Mouse (Mus musculus): ENCODE data around the gene Ttll8. TPM values are rescaled to one million over a fixed set of nuclear protein-coding genes. Genes with fewer than 3 reads are reported as not detected.
A peak's percentile ranks its signal among the peaks of the same experiment; 100 is the strongest.

Ttll8 gene
- polyA plus RNA-seq, 1 experiment from 2014 or later, result not detected

DNA sequence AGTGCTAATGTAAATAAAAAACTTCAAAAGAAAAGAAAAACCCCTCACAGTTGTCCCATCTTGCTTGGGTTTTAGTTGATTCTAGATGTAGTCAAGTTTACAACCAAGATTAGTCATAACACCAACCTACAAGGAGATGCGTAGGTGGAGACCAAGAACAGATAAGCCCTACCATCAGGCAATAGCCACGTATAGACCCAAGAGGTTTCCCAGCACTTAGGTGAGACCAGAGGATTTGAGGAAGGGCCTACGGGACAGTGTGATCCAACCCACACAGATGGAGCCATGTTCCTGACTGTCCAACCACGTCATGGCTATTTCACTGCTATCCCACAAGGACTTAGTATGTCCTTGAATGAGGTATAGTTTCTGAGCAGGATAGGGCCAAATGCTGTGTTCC lies 18.1 kb upstream of the Ttll8 start:
- Histone ChIP-seq H3K27me3 (ENCODE audit: control insufficient read depth, insufficient read depth, low read depth, low read length) (no peaks in the 10 kb centered on the region), H3K27ac (ENCODE audit: low read length) (no peak overlapping the region), H3K4me1 (ENCODE audit: control insufficient read depth, low read depth, low read length) (no peaks in the 10 kb centered on the region), H3K9me3 (replicated peaks; ENCODE audit: control insufficient read depth, low read length) (no peaks in the 10 kb centered on the region), H3K9ac (ENCODE audit: low read depth, low read length) (no peak overlapping the region), H3K36me3 (ENCODE audit: control insufficient read depth, insufficient read depth) (no peaks in the 10 kb centered on the region), H3K4me3 (ENCODE audit: low read depth, low read length) (no peak overlapping the region), H3K4me2 (ENCODE audit: low read depth, low read length) (no peak overlapping the region)
- ATAC-seq (ENCODE audit: low read depth), result no peak
- 63% methylated on average over 4 of the region's 4 CpGs for WGBS (ENCODE audit: insufficient replicate concordance)

DNA sequence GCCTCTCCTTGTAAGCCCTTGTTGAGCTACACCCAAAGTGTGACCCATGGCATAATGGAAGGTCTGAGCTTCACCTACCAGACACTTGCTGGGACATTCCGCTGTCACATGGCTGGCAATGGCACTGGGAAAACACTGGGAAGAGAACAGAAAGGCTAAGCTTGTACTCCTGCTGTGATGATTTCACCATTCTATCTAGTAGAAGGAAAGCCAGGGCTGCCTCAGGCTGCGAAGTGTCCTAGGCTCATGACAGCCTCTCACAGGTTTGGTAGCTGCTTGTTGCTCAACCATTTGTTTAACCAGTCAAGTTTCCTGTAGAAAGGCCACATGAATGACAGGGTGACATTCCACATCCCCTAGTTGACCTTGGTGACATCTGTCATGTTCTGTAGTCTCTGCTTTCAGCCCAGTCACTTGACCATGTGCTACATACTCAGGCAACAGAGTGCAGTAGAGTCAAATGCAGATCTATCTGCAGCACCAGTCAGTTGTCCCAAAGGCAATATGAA lies 9.9 kb upstream of the Ttll8 start:
- Histone ChIP-seq H3K4me3 (ENCODE audit: low read depth, low read length) (no peak overlapping the region), H3K9me3 (replicated peaks; ENCODE audit: control insufficient read depth, low read length) (no peaks in the 10 kb centered on the region), H3K4me1 (ENCODE audit: control insufficient read depth, low read depth, low read length) (no peaks in the 10 kb centered on the region), H3K27me3 (ENCODE audit: control insufficient read depth, insufficient read depth, low read depth, low read length) (no peaks in the 10 kb centered on the region), H3K36me3 (ENCODE audit: control insufficient read depth, insufficient read depth) (no peaks in the 10 kb centered on the region), H3K4me2 (ENCODE audit: low read depth, low read length) (no peak overlapping the region), H3K9ac (ENCODE audit: low read depth, low read length) (no peak overlapping the region), H3K27ac (ENCODE audit: low read length) (no peak overlapping the region; the same call in 1 of the 2 replicates)
- peak; percentile 81 for ATAC-seq (ENCODE audit: low read depth)
- WGBS (ENCODE audit: insufficient replicate concordance), result 51% methylated on average over 2 of the region's 2 CpGs

DNA sequence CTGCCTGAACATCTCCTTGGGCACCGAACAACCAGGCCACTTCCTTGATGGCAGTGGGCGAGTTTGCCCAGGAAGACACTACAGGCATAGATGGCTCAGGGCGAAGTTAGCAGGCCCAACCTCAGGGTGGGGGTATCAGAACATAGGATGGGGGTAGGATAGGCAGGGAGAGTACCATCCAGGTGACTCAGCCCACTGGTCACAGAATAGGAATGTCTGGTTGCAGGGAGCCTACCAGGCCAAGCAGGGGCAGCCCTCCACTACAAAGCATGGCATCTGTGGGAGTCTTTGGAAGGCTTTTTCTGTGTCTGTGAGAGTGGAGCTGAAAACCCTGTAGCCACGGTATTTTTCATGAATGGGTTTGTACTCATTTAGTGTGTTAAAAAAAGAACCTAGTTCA lies 3.3 kb upstream of the Ttll8 start:
- Histone ChIP-seq H3K4me1 (ENCODE audit: control insufficient read depth, low read depth, low read length) (no peaks in the 10 kb centered on the region), H3K27ac (ENCODE audit: low read length) (no peak overlapping the region), H3K9me3 (replicated peaks; ENCODE audit: control insufficient read depth, low read length) (no peaks in the 10 kb centered on the region), H3K36me3 (ENCODE audit: control insufficient read depth, insufficient read depth) (no peaks in the 10 kb centered on the region), H3K4me3 (ENCODE audit: low read depth, low read length) (no peak overlapping the region), H3K27me3 (ENCODE audit: control insufficient read depth, insufficient read depth, low read depth, low read length) (peaks cover 15% of the 10 kb centered on the region), H3K4me2 (ENCODE audit: low read depth, low read length) (no peak overlapping the region), H3K9ac (ENCODE audit: low read depth, low read length) (no peak overlapping the region)
- 66% methylated on average over 4 of the region's 4 CpGs for WGBS (ENCODE audit: insufficient replicate concordance)
- no peak for ATAC-seq (ENCODE audit: low read depth)

DNA sequence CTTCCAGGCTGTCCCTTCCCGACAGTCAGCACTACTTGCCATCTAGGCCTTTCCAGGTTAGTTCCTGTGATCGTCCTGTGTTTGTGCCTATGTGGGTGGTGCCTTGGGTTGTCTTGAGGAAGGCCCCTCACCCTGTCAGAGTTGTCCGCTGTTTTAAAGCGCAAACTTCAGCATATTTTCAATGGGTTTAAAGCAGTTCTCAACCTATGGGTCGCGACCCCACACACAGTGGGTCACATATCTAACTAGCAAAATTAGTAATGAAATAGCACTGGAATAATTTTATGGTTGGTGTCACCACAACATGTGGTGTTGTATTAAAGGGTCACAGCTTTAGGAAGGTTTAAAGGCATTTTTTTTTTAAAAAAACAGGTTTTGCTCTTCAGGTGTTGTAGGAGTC lies 1.1 kb upstream of the Ttll8 start:
- Histone ChIP-seq H3K4me1 (ENCODE audit: control insufficient read depth, low read depth, low read length) (no peaks in the 10 kb centered on the region), H3K27ac (ENCODE audit: low read length) (no peak overlapping the region), H3K9me3 (replicated peaks; ENCODE audit: control insufficient read depth, low read length) (no peaks in the 10 kb centered on the region), H3K4me3 (ENCODE audit: low read depth, low read length) (no peak overlapping the region), H3K9ac (ENCODE audit: low read depth, low read length) (no peak overlapping the region), H3K36me3 (ENCODE audit: control insufficient read depth, insufficient read depth) (no peaks in the 10 kb centered on the region), H3K4me2 (ENCODE audit: low read depth, low read length) (no peak overlapping the region), H3K27me3 (ENCODE audit: control insufficient read depth, insufficient read depth, low read depth, low read length) (peaks cover 15% of the 10 kb centered on the region)
- ATAC-seq (ENCODE audit: low read depth), result no peak
- 75% methylated on average over 6 of the region's 6 CpGs for WGBS (ENCODE audit: insufficient replicate concordance)

DNA sequence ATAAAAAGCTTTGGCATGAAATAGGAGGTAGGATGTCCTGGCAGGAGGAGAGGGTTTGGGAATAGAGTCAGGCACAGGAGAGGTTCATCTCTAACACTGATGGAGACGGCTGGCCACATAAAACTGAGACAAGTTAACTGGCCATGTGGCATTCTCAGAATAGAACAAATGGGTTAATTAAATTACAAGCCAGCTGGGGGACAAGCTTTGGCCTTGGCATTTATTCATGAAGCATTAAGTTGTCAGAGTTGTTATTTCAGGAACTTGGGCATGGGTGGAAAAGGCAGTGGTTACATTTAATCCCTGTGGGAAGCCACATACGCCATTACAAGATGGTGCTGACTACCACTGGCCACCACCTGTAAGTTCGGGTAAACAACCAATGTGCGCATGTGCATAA lies 3.0 kb downstream of the Ttll8 start:
- Histone ChIP-seq H3K36me3 (ENCODE audit: control insufficient read depth, insufficient read depth) (no peaks in the 10 kb centered on the region), H3K4me2 (ENCODE audit: low read depth, low read length) (no peak overlapping the region), H3K27me3 (ENCODE audit: control insufficient read depth, insufficient read depth, low read depth, low read length) (peaks cover 15% of the 10 kb centered on the region), H3K27ac (ENCODE audit: low read length) (no peak overlapping the region), H3K9ac (ENCODE audit: low read depth, low read length) (no peak overlapping the region), H3K4me1 (ENCODE audit: control insufficient read depth, low read depth, low read length) (no peaks in the 10 kb centered on the region), H3K9me3 (replicated peaks; ENCODE audit: control insufficient read depth, low read length) (no peaks in the 10 kb centered on the region), H3K4me3 (ENCODE audit: low read depth, low read length) (no peak overlapping the region)
- WGBS (ENCODE audit: insufficient replicate concordance), result 77% methylated on average over 4 of the region's 4 CpGs
- ATAC-seq (ENCODE audit: low read depth), result no peak

DNA sequence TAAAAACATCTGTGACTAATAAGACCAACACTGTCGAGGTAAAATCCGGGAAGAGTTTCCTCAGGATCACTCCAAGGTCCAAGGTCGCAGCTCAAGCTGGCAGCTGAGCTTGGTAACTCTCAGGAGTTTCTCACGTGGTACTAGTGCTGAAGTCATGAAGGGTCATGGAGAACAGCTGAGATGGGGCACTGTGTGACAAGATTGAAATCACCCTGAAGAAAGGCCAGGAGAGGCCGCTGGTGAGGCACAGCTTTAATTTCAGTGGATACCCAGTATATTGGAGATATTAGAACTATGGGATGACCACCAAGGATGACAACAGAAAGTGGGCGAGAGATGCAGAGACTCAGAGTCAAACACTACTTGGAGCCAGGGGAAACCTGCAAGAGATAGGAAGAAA lies 7.4 kb downstream of the Ttll8 start:
- ATAC-seq (ENCODE audit: low read depth), result no peak
- Histone ChIP-seq H3K36me3 (ENCODE audit: control insufficient read depth, insufficient read depth) (no peaks in the 10 kb centered on the region), H3K4me1 (ENCODE audit: control insufficient read depth, low read depth, low read length) (no peaks in the 10 kb centered on the region), H3K9me3 (replicated peaks; ENCODE audit: control insufficient read depth, low read length) (no peaks in the 10 kb centered on the region), H3K27me3 (ENCODE audit: control insufficient read depth, insufficient read depth, low read depth, low read length) (no peaks in the 10 kb centered on the region), H3K9ac (ENCODE audit: low read depth, low read length) (no peak overlapping the region), H3K27ac (ENCODE audit: low read length) (no peak overlapping the region), H3K4me3 (ENCODE audit: low read depth, low read length) (no peak overlapping the region), H3K4me2 (ENCODE audit: low read depth, low read length) (no peak overlapping the region)
- 36% methylated on average over 6 of the region's 6 CpGs for WGBS (ENCODE audit: insufficient replicate concordance)

DNA sequence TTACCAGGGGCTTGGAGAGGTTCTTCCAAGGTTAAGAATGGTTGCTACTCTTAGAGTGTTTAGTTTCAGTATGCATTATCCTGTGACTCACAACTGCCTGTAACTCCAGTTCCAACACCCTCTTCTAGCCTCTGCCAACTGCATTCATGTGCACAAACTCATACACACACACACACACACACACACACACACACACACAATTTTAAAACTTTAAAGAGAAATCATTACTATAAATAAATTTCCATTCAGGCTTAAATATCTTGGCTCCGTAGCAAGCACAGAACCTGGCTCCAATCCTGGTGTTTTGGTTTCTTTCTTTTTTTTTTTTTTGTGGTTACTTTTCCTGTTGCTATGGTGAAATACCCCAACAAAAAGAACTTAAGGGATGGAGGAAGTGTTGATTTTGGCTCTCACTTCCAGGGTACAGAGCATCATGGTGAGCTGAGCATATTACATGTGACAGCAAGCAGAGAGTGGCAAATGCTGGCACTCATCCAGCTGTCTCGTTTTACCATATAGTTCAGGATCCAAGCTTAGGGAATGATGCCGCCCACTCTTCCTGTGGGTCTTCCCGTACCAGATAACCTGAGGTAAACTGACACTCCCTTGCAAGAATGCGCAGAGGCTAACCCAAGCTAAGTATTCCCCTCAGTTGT lies 10.2 kb downstream of the Ttll8 start:
- Histone ChIP-seq H3K9ac (ENCODE audit: low read depth, low read length) (no peak overlapping the region), H3K9me3 (replicated peaks; ENCODE audit: control insufficient read depth, low read length) (no peaks in the 10 kb centered on the region), H3K27ac (ENCODE audit: low read length) (no peak overlapping the region), H3K27me3 (ENCODE audit: control insufficient read depth, insufficient read depth, low read depth, low read length) (no peaks in the 10 kb centered on the region), H3K4me2 (ENCODE audit: low read depth, low read length) (no peak overlapping the region), H3K4me1 (ENCODE audit: control insufficient read depth, low read depth, low read length) (no peaks in the 10 kb centered on the region), H3K4me3 (ENCODE audit: low read depth, low read length) (no peak overlapping the region), H3K36me3 (ENCODE audit: control insufficient read depth, insufficient read depth) (no peaks in the 10 kb centered on the region)
- no peak for ATAC-seq (ENCODE audit: low read depth)
- 52% methylated on average over 5 of the region's 5 CpGs for WGBS (ENCODE audit: insufficient replicate concordance)

DNA sequence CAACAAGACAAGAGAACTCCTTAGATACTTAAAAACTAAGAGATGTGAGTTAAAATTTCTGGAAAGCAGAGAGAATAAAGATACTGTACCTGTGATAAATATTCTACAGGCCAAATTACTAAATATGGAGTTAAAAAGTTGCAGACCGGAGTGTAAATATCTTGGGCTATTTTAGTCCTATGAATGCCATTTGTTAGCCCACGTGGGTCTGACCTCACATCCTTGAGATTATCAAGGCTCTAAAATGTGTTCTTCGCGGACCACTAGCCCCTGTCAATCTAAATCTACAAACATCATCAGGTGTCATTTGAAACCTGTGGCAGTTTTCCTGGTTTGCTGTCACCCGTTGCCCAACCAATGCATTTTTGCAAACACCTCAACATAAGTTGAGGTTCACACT lies 11.4 kb downstream of the Ttll8 start:
- no peaks in the 10 kb centered on the region for H3K36me3 ChIP-seq (ENCODE audit: control insufficient read depth, insufficient read depth)
- no peak overlapping the region for H3K27ac ChIP-seq (ENCODE audit: low read length)
- H3K9ac ChIP-seq (ENCODE audit: low read depth, low read length), result no peak overlapping the region
- H3K4me1 ChIP-seq (ENCODE audit: control insufficient read depth, low read depth, low read length), result no peaks in the 10 kb centered on the region
- H3K27me3 ChIP-seq (ENCODE audit: control insufficient read depth, insufficient read depth, low read depth, low read length), result no peaks in the 10 kb centered on the region
- no peak overlapping the region for H3K4me3 ChIP-seq (ENCODE audit: low read depth, low read length)
- WGBS (ENCODE audit: insufficient replicate concordance), result 56% methylated on average over 5 of the region's 5 CpGs
- ATAC-seq (ENCODE audit: low read depth), result no peak
- H3K9me3 ChIP-seq (replicated peaks; ENCODE audit: control insufficient read depth, low read length), result no peaks in the 10 kb centered on the region
- H3K4me2 ChIP-seq (ENCODE audit: low read depth, low read length), result no peak overlapping the region

DNA sequence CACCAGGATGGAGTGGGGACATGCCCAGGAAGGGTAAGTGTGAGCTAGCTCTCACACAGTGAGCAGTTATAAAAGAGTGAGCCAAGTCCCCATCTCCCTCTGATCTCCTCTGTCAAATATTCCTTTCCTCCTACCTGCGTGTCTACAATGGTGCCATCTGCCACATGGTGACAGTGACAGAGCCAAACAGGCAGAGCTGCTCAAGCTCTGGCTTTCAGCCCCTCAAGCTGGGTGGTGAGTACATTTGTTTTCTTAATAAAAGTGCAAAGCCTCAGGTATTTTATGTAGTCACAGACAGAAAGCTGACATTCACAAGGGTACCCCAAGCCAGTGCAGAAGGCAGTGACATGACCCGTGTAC lies 16.9 kb downstream of the Ttll8 start:
- no peak for ATAC-seq (ENCODE audit: low read depth)
- 42% methylated on average over 2 of the region's 2 CpGs for WGBS (ENCODE audit: insufficient replicate concordance)
- Histone ChIP-seq H3K9ac (ENCODE audit: low read depth, low read length) (no peak overlapping the region), H3K4me3 (ENCODE audit: low read depth, low read length) (no peak overlapping the region), H3K36me3 (ENCODE audit: control insufficient read depth, insufficient read depth) (no peaks in the 10 kb centered on the region), H3K27me3 (ENCODE audit: control insufficient read depth, insufficient read depth, low read depth, low read length) (no peaks in the 10 kb centered on the region), H3K4me2 (ENCODE audit: low read depth, low read length) (no peak overlapping the region), H3K4me1 (ENCODE audit: control insufficient read depth, low read depth, low read length) (no peaks in the 10 kb centered on the region), H3K27ac (ENCODE audit: low read length) (no peak overlapping the region), H3K9me3 (replicated peaks; ENCODE audit: control insufficient read depth, low read length) (no peaks in the 10 kb centered on the region)
